Comparison of ENCODE assay signal across 26 mouse cellular contexts in genomic region chr6:129678873-129679272, GRCm38 (mm10). TPM values are rescaled to one million over a fixed set of nuclear protein-coding genes. Genes with fewer than 3 reads are reported as not detected.
A peak's percentile ranks its signal among the peaks of the same experiment; 100 is the strongest.
DNase-seq lines count a peak whose midpoint lies in the region; ATAC-seq lines count a peak whose summit lies in the region.
"Had no signal": no experiment of that assay in that cellular context is flagged by ENCODE, and none has a peak within 500 bp of the region (broad histone marks: within the 10 kb centered on the region; RNA-seq: fewer than 3 reads in every experiment).

Klrc1 (minus strand) TSS chr6:129678973.

- H3K36me3 ChIP-seq in forebrain, embryonic 12.5 days (replicated peaks): no peaks in the 10 kb centered on the region
- H3K36me3 ChIP-seq: G1E had no signal

- WGBS in forebrain, embryonic 12.5 days: 86% methylated on average over 3 of the region's 3 CpGs

- no peaks in the 10 kb centered on the region for H3K9me3 ChIP-seq in forebrain, embryonic 12.5 days
- H3K9me3 ChIP-seq: G1E had no signal

- H3K4me3 ChIP-seq in forebrain, embryonic 12.5 days (replicated peaks): no peak within 1 kb of the TSS

- no peaks in the 10 kb centered on the region for H3K27me3 ChIP-seq in forebrain, embryonic 12.5 days
- H3K27me3 ChIP-seq: CH12.LX, Patski had no signal

- no peak within 1 kb of the TSS for H3K4me2 ChIP-seq in forebrain, embryonic 12.5 days

- no peak within 1 kb of the TSS for H3K27ac ChIP-seq in forebrain, embryonic 12.5 days

- no peaks in the 10 kb centered on the region for H3K4me1 ChIP-seq in forebrain, embryonic 12.5 days

- no peak within 1 kb of the TSS for H3K9ac ChIP-seq in forebrain, embryonic 12.5 days

- DNase-seq in CD4-positive helper T cell, adult 2 months (ENCODE audit: low read depth, low spot score): peak; percentile 8
- DNase-seq in embryo, embryonic 10 days (ENCODE audit: low spot score): no peak
- no peak for DNase-seq in spleen, postnatal 14 days (ENCODE audit: low spot score in 2 of 2)
- DNase-seq: adrenal gland, adult 2 months; adrenal gland, adult 8-10 months; adrenal gland, postnatal 10 days; adrenal gland, postnatal 14 days; adrenal gland, postnatal 25 days; adrenal gland, postnatal 36 days; B cell, adult 2 months; cerebellum, adult 11 months; cerebellum, adult 11-12 months; cerebellum, adult 18-20 months; cerebellum, adult 2 months had no signal

- 0 out of 2 replicates have a peak, but pooled peaks have one; percentile 21 for ATAC-seq in megakaryocyte, adult 5-6 weeks (ENCODE audit: poor library complexity, severe bottlenecking)
- no peak for ATAC-seq in monocyte, adult 5-6 weeks (replicated peaks; ENCODE audit: insufficient number of reproducible peaks, low FRiP score, low TSS enrichment, poor library complexity, severe bottlenecking)
- no peak for ATAC-seq in forebrain, embryonic 12.5 days (ENCODE audit: low FRiP score)
- ATAC-seq: activated CD4-positive, CD25-positive, alpha-beta regulatory T cell, adult 4 months; CD4-positive, CD25-positive, alpha-beta regulatory T cell, adult 4 months; Patski had no signal

RNA-seq across cellular contexts. Expression of gene Klrc1, which starts in this region (rescaled TPM):
- 4.3 and 7.1 TPM in 2 replicates for total RNA-seq in megakaryocyte, adult 5-6 weeks (2015)
- total RNA-seq in megakaryocyte, adult 5-6 weeks (2017): 6.6 and 17.9 TPM in 2 replicates
- total RNA-seq in monocyte, adult 5-6 weeks (2017): 135 to 407 TPM (median 135 TPM) in 3 replicates
- polyA plus RNA-seq in forebrain, embryonic 12.5 days (2016; fragmentation: Nextera tagmentation; extraction: Ambion mirVana): not detected in 2 replicates
- total RNA-seq: adrenal gland, adult 2 months; adrenal gland, postnatal 14 days; adrenal gland, postnatal 25 days; adrenal gland, postnatal 36 days; CH12.LX; ES-E14; G1E; MEL had no signal
- polyA plus RNA-seq: brain, embryonic 14.5 days; C2C12; cerebellum, adult 2 months; G1E; Patski had no signal
